Mouse (Mus musculus): Measurements from ENCODE around the gene Psme1.

Gene Psme1

DNA sequence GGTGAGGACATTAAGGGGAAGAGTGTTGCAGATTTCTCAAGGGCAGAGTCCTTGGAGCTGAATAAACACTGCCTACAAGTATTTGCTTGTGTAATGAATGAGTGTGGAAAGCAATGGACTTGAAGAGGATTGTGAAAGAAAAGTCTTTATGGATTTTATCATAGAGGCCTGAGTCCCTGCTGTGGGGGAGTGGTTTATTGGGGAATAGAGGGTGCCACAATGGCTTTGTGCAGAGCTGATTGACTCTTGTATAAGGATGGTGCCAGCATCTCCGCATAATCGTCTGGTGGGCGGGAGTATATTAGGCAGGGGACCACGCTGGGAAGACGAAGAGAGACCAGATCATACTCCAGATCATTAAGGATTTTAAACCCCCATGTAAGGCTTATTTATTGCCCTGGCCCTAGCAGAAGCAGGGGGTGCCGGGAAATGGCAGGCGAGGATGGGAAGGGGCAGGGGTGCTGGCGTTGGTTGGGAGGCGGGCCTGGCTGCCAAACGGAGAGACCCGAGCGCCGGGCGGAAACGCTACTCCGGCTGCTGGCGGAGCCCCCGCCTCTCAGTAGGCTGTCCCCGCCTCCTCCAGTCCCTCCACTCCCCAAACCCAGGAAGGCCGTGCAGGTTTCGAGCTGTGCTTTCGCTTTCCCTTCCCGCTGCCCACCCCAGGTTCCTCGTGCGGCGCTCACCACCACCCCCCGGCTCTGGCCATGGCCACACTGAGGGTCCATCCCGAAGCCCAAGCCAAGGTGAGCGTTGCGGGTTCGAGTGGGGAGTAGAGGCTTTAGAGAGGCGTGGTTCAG is at the start of gene Psme1:
TSS of gene Psme1 (plus strand) at position 253 of the 797 bp plus-strand sequence.
- peak; percentile 90 for DNase-seq (ENCODE audit: low read depth, low spot score)

DNA sequence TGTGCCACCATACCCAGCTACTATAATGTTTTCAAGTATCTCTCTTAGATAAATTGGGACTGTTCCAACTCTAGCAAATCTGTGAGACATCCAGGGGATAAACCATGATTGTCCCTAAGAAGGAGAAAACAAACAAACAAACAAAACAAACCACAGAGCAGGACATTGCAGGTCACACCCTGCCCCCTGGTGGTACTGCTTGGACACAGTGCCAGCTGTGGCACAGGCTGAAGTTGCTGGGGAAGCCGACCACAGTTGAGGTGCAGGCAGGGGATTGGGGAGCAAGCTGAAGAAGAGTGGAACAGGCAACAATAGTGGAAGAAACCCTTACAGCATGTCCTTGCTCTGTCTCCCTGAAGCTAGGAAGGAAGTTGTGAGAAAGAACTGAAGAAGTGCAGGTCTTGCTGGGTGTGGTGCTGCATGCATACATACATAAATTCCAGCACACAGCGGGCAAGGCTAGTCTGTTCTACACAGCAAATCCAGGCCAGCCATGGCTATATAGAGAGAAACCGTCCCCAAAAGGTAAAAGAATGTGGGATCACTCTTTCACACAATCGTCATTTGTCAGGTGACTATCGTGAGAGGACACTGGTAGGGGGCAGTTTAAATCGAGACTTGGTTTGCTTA is 41.7 kb upstream of the Psme1 start:
- DNase-seq (ENCODE audit: low read depth, low spot score) = peak; percentile 67

DNA sequence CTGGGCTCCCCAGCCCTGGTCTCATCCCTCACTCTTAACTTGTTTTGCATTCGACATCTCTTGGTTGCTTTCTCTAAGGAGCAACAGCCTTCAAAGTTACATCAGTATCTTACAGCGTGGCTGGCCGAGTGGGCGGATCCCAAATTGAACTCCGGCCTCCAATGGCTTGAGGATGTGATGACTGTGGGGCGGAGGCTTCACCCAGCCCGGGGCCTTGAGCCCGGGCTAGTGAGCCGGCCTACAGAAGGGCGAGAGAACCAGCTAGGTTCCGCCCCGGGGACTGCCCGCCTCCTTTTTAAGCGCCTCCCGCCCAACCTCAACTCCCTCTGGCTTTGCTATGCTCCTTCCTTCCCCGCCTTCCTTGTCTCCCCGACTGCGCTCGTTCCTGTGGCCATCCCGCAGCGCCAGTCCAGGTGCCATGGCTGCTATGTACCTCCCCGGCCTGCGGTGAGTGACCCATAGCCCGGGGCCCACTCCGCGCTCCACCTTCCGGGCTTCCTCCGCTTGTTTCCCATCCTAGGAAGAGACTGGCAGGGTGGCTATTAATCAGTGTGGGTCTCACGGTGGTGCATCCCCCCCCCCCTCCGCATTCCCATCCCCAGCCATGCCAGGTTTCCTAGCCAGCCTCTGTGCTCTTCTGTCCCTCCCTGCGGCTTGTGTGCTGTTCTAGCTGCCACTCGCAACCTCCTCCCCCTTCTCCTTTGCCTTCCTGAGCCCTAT is 37.7 kb upstream of the Psme1 start, which contains the start of gene Pck2:
TSS of gene Pck2 (plus strand) at position 200 of the 720 bp plus-strand sequence.
- DNase-seq (ENCODE audit: low read depth, low spot score) = peak; percentile 74

GRCm38 (mm10) chr14:55540787-55541321 is 37.1 kb upstream of the Psme1 start:
- DNase-seq (ENCODE audit: low read depth, low spot score) = peak; percentile 69

GRCm38 (mm10) chr14:55542268-55542667 is 35.7 kb upstream of the Psme1 start:
- DNase-seq (ENCODE audit: low read depth, low spot score) = no peak

- no peak for DNase-seq (ENCODE audit: low read depth, low spot score)
Observed at GRCm38 (mm10) chr14:55544334-55544733, 33.6 kb upstream of the Psme1 start.

DNA sequence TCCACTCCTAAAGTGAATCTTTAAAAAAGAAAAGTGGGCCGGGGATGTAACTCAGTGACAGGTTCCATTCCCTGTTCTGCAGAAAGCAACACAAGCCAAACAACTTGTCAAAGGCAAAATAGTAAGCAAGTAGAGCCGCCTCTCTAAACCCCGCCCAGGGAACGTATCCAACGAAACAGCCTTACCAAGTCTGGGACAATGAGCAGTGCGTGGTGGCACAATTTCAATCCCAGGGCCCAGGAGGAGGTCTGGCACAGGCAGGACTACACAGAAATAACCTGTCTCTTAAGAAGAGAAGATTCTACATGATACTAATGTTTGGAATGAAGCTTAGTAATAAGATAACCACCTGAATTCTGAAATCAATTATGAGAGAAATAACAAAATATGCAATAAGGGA is 27.7 kb upstream of the Psme1 start:
- DNase-seq (ENCODE audit: low read depth, low spot score) = no peak

DNA sequence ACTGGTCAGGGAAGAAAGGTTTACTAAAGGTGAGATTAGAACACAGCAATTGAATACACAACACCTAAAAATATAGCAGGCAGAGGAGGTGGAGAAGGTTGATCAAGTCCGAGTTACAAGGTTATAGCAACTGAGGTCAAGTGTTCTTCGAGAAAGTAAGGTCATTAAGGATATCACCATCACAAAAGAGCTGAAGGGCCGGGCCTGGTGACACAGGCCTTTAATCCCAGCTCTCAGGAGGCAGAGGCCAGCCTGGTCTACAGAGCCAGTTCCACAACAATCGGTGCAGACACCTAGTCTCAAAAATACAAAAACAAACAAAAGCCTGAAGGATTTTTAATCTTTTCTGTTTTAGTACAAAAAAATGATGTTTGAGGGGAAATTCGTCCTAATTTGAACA is 26.6 kb upstream of the Psme1 start:
- no peak for DNase-seq (ENCODE audit: low read depth, low spot score)

DNA sequence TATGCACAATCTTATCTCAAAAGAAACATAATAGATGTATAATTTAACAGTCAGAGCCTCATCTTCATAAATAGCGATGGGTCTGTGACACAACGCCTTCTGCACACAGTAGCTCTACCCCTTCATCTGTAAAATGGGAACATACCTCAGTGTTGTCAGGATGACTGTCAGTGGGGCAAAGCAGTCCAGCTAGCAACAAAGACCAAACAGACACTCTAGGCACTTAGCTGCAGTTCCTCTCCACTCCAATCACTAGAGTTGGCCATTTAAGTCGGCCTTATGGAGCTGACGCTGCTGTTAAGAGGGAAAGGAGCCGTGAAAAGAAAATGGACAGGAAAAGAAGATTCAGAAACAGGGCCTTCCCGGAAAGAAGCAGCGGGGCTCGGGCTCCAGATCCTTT is 26.1 kb upstream of the Psme1 start:
- no peak for DNase-seq (ENCODE audit: low read depth, low spot score)

DNA sequence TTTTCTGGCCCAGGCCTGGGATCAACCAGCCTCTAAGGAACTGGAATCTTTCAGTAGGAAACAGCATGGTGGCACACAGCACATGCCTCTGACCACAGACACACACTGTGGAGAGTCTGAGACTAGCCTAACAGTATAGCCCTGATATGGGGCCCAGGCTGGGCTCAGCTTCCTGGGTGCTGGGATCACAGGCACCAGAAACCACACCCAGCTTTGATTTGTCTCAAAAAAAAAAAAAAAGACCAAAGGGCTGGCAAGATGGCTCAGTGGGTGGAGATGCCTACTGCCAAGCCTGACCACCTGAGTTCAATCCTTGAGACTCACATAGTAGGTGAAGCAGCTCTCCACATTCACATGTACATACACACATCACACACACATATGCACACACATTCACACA is 23.3 kb upstream of the Psme1 start:
- no peak for DNase-seq (ENCODE audit: low read depth, low spot score)

GRCm38 (mm10) chr14:55555788-55556187 is 22.1 kb upstream of the Psme1 start:
- DNase-seq (ENCODE audit: low read depth, low spot score) = no peak

GRCm38 (mm10) chr14:55557003-55557402 is 20.9 kb upstream of the Psme1 start:
- DNase-seq (ENCODE audit: low read depth, low spot score) = peak; percentile 88

DNA sequence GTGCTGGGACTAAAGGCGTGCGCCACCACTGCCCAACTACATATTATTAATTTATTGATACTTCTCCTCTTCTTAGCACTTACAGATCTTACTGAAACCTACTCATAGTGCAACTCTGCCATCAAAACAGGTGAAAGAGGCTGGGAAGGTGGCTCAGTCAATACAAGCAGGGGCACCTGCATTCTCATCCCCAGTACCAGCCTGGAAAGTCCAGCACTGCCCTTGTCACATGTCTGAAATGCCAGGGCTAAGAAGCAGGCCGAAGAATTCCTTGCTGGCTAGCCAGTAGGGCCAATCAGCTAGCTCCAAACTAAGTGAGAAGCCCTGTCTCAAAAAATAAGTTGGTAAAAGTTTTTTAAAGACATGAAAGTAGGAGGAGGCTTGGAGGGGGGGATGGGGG is 20.3 kb upstream of the Psme1 start:
- DNase-seq (ENCODE audit: low read depth, low spot score) = no peak

DNA sequence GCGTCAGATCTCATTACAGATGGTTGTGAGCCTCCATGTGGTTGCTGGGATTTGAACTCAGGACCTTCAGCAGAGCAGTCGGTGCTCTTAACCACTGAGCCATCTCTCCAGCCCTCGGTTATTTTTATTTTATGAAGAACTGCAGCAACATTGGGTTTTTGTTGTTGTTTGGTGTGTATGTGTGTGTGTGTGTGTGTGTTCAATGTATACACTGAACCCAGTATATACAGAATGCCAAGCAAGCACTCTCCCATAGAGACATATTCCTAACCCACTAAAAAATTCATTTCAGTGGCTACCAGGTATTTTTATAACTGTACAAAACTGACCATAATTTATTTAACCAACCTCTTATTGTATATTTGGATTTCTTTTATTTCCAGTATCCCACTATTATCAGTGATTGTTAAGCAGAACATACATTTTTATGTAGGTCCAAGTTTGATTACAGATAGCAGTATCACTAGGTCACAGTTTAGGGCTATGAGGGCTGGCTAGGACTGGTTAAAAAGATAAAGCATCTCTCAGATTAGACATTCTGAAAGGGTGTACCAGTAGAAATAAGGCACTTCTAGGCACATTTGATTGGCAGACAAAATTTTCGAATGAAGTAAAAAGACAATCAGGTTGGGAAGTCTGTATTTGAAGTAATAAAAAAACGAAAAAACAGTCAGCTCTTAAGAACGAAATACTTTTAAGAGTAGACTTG is 19.0 kb upstream of the Psme1 start:
- DNase-seq (ENCODE audit: low read depth, low spot score) = no peak

- peak; percentile 91 for DNase-seq (ENCODE audit: low read depth, low spot score)
Observed at GRCm38 (mm10) chr14:55559799-55560201, 18.1 kb upstream of the Psme1 start, which contains the start of gene Dcaf11. Dcaf11 (plus strand) TSS chr14:55560006.

DNA sequence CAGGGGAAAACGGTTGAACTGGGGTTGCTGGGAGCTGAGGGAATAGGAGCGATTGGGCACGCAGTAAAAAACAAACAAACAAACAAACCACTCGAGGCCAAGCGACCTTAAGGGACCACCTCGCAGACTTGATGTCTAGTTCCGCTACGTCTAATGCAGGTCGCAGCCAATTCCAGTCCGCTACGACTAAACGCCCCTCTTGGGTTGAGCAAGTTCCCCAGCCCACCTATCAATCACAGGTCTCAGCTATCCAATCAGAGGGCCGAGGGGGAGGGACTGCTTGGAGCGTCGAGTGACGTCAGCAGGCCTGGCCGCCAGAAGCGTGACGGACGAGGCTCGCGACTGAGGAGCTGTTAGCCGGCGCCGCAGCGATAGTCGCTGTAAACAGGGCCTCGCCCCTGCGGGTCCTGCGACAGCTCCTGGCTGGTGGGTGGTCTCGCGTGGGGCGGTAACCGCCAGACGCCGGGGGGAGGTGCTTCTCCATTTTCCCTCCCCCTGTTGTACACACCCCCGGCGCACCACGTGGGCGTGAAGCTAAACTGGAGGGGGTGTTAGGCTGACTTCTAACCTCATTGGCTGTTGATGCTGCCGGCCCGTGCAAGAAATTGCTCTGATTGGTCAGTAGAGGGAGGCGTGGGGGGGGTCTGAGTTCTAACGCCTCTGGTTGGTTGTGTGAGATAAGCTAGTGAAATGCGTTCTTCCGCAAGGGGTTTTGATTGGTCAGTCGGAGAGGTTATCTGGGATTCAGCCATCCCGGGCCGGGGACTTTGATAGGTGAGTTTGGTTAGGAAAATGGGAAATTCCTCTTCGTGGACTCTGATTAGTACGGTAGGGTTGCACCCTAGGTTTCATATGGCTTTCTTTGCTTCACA is 17.5 kb upstream of the Psme1 start, which contains the start of gene A730061H03Rik:
TSS of gene A730061H03Rik (minus strand) at position 205 of the 872 bp plus-strand sequence.
- DNase-seq (ENCODE audit: low read depth, low spot score) = peak; percentile 98

- DNase-seq (ENCODE audit: low read depth, low spot score) = no peak
Observed at GRCm38 (mm10) chr14:55561860-55562259, 16.1 kb upstream of the Psme1 start.

GRCm38 (mm10) chr14:55563249-55563648 is 14.7 kb upstream of the Psme1 start:
- DNase-seq (ENCODE audit: low read depth, low spot score) = no peak

DNA sequence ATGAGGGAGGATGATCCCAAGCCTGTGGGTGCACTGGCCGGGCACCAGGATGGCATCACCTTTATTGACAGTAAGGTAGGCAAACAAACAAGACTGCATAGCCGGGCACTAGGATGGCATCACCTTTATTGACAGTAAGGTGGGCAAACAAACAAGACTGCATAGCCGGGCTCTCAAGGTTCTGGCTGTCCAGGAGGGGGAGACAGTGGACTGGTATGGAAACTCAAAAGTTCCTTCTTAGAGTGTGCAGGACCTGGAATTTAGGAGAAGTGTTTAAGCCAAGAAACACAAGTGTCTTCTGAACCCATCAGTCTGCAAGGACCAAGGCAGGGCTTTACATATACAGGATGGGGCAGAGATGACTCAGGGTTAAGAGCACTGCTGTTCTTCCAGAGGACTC is 12.2 kb upstream of the Psme1 start:
- no peak for DNase-seq (ENCODE audit: low read depth, low spot score)

- no peak for DNase-seq (ENCODE audit: low read depth, low spot score)
Observed at GRCm38 (mm10) chr14:55567496-55567895, 10.4 kb upstream of the Psme1 start.
